14 mouse cellular contexts compared by ENCODE assay signal in the genomic region with DNA sequence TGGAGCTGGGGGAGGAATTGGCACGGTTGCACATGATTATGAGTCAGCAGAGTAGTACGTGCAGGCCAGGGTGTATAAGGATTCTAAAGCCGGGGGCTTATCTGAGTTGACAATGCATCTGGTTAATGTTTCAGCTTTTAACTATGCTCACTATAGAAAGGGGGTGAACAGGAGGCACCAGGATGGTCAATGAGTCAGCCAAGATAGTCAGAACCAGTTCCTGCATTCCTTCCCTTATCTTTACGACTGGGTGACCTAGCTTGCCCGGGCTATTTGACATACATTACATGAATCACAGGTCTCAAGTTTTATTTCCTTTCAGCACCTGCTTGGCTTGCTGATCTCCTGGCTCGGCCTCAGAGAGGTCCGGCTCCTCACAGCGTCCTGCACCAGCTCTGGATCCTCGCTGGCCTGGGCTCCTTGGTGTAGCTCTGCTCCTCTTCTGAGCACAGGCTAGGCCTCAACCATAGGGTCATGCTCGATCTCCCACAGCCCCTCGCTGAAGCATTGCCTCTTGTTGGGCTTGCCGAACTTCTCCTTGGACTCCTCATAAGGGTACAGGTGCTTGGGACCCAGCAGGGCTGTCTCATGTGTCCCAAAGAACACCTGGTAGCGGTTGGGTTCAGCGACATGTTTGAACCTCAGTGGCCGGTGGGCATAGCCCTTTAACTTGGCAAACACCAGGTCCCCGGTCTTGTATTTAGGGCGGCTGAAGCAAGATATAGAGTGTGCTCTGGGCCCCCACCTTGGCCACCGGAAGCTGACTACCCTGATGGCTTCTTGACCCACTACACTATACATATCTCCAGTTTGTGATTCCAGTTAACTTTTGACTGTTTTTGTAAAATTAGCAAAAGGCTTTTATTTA. TPM values are rescaled to one million over a fixed set of nuclear protein-coding genes. Genes with fewer than 3 reads are reported as not detected.
DNase-seq lines count a peak whose midpoint lies in the region; ATAC-seq and TF ChIP-seq lines count a peak whose summit lies in the region.
"Had no signal": no experiment of that assay in that cellular context is flagged by ENCODE, and none has a peak within 500 bp of the region (broad histone marks: within the 10 kb centered on the region; RNA-seq: fewer than 3 reads in every experiment).

No protein-coding gene starts in this region.

- no peak overlapping the region for H3K4me2 ChIP-seq in lung, postnatal 0 days (replicated peaks; ENCODE audit: low read depth, low read length)
- no peak overlapping the region for H3K4me2 ChIP-seq in limb, embryonic 15.5 days
- H3K4me2 ChIP-seq: liver, embryonic 13.5 days; neural tube, embryonic 12.5 days had no signal

- DNase-seq in heart, embryonic 10.5 days (ENCODE audit: low spot score), result peak; percentile 83
- DNase-seq in heart, adult 18-20 months, result no peak
- DNase-seq in lung, postnatal 0 days (ENCODE audit: low spot score), result no peak
- DNase-seq in lung, adult 18-20 months, result no peak
- DNase-seq in urinary bladder, postnatal 25 days (ENCODE audit: low spot score), result peak; percentile 29
- no peak for DNase-seq in spleen, postnatal 36 days (ENCODE audit: low spot score in 2 of 2)
- no peak for DNase-seq in layer of hippocampus, adult 2 months (ENCODE audit: low spot score in 2 of 2)
- DNase-seq: cerebellum, postnatal 25 days; kidney, adult 8-10 months; liver, embryonic 13.5 days had no signal

- WGBS in heart, embryonic 10.5 days, result 62% methylated on average over 18 of the region's 18 CpGs
- 69% methylated on average over 18 of the region's 18 CpGs for WGBS in lung, postnatal 0 days
- WGBS in limb, embryonic 15.5 days, result 79% methylated on average over 18 of the region's 18 CpGs

- H3K9me3 ChIP-seq in heart, embryonic 10.5 days, result 0 out of 2 replicates have a peak, but pooled peaks cover 4% of the 10 kb centered on the region
- H3K9me3 ChIP-seq in lung, postnatal 0 days (ENCODE audit: low read length), result no peaks in the 10 kb centered on the region
- no peaks in the 10 kb centered on the region for H3K9me3 ChIP-seq in limb, embryonic 15.5 days

- no peaks in the 10 kb centered on the region for H3K27me3 ChIP-seq in heart, embryonic 10.5 days (ENCODE audit: insufficient read depth, poor library complexity, severe bottlenecking)
- H3K27me3 ChIP-seq in lung, postnatal 0 days (replicated peaks; ENCODE audit: insufficient read depth, low read length), result no peaks in the 10 kb centered on the region
- H3K27me3 ChIP-seq in limb, embryonic 15.5 days, result no peaks in the 10 kb centered on the region
- H3K27me3 ChIP-seq: liver, embryonic 13.5 days; neural tube, embryonic 12.5 days had no signal

- no peak for TF ChIP-seq EP300 in lung, postnatal 0 days (IDR thresholded peaks at IDR 0.05)

- no peak for TF ChIP-seq CTCF in lung, postnatal 0 days (IDR thresholded peaks at IDR 0.05)
- no peak for TF ChIP-seq CTCF in layer of hippocampus, adult 2 months (conservative IDR thresholded peaks at IDR 0.05)

- no peaks in the 10 kb centered on the region for H3K36me3 ChIP-seq in heart, embryonic 10.5 days
- no peaks in the 10 kb centered on the region for H3K36me3 ChIP-seq in lung, postnatal 0 days (ENCODE audit: insufficient read depth, low read length)
- H3K36me3 ChIP-seq in limb, embryonic 15.5 days, result no peaks in the 10 kb centered on the region
- H3K36me3 ChIP-seq: liver, embryonic 13.5 days; neural tube, embryonic 12.5 days had no signal

- peak; percentile 12; the same call in 1 of the 2 replicates for ATAC-seq in lung, postnatal 0 days
- peak; percentile 77 for ATAC-seq in limb, embryonic 15.5 days (ENCODE audit: insufficient number of reproducible peaks, low FRiP score, low TSS enrichment, low read depth)

- no peak overlapping the region for H3K9ac ChIP-seq in lung, postnatal 0 days (replicated peaks; ENCODE audit: low read depth)
- no peak overlapping the region for H3K9ac ChIP-seq in limb, embryonic 15.5 days
- H3K9ac ChIP-seq: liver, embryonic 13.5 days; neural tube, embryonic 12.5 days had no signal

- H3K4me3 ChIP-seq in heart, embryonic 10.5 days, result no peak overlapping the region
- no peak overlapping the region for H3K4me3 ChIP-seq in lung, postnatal 0 days (ENCODE audit: low read depth, low read length)
- no peak overlapping the region for H3K4me3 ChIP-seq in limb, embryonic 15.5 days
- no peak overlapping the region for H3K4me3 ChIP-seq in layer of hippocampus, adult 2 months
- H3K4me3 ChIP-seq: liver, embryonic 13.5 days; neural tube, embryonic 12.5 days had no signal

- H3K4me1 ChIP-seq in heart, embryonic 10.5 days, result peaks cover 9% of the 10 kb centered on the region
- no peaks in the 10 kb centered on the region for H3K4me1 ChIP-seq in lung, postnatal 0 days (ENCODE audit: insufficient read depth, low read depth, low read length)
- no peaks in the 10 kb centered on the region for H3K4me1 ChIP-seq in limb, embryonic 15.5 days
- H3K4me1 ChIP-seq: liver, embryonic 13.5 days; neural tube, embryonic 12.5 days had no signal

- H3K27ac ChIP-seq in heart, embryonic 10.5 days, result no peak overlapping the region
- H3K27ac ChIP-seq in lung, postnatal 0 days (ENCODE audit: low read length), result no peak overlapping the region
- no peak overlapping the region for H3K27ac ChIP-seq in limb, embryonic 15.5 days
- H3K27ac ChIP-seq in layer of hippocampus, adult 2 months, result no peak overlapping the region
- H3K27ac ChIP-seq: liver, embryonic 13.5 days; neural tube, embryonic 12.5 days had no signal

RNA-seq across cellular contexts. Expression of a gene that starts 21.0 kb away (rescaled TPM):
- not detected in 2 replicates for polyA plus RNA-seq in heart, embryonic 10.5 days (2016; fragmentation: Nextera tagmentation; extraction: Ambion mirVana)
- total RNA-seq in heart, adult 18-20 months (2021), result not detected
- not detected in 2 replicates for polyA plus RNA-seq in lung, postnatal 0 days (2015; fragmentation: Nextera tagmentation; extraction: Ambion mirVana)
- not detected in 2 replicates for polyA plus RNA-seq in limb, embryonic 15.5 days (2015; fragmentation: Nextera tagmentation; extraction: Ambion mirVana)
- not detected for total RNA-seq in layer of hippocampus, adult 2 months (2021)
- total RNA-seq: adrenal gland, postnatal 4 days had no signal
- polyA plus RNA-seq: C2C12; liver, embryonic 13.5 days; neural tube, embryonic 12.5 days had no signal

Comparison
In these comparisons a context has a peak if more than half of its experiments do, and no peak if none do; other contexts are left out.
1. DNase-seq: peak in heart, embryonic 10.5 days (single experiment) and urinary bladder, postnatal 25 days (single experiment); none in heart, adult 18-20 months (0 of 2), lung, postnatal 0 days (single experiment), lung, adult 18-20 months (0 of 2), spleen, postnatal 36 days (0 of 2) and layer of hippocampus, adult 2 months (0 of 2).